Mouse (Mus musculus) c-Kit-positive CD71-positive TER-119-negative erythroid progenitor cells, embryonic 14.5 days (primary cell): ENCODE measurements around the gene Zc3hav1.

ENCODE experiments used
- DNase-seq: peaks from one replicate; pipeline ENCODE4 v3.0.0-alpha.2; 2013; ENCODE audit warnings: low read depth

Gene Zc3hav1

DNA sequence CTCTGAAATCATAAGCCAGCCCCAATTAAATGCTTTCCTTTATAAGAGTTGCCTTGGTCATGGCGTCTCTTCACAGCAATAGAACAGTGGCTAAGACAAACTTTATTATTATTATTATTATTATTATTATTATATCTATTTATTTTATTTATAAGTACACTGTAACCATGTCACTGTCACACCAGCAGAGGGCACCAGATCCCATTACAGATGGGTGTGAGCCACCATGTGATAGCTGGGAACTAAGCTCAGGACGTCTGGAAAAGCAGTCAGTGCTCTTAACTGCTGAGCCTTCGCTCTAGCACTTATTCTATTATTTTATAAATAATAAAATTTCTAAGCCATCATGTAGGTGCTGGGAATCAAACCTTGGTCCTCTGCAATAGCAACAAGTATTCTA is 60.7 kb downstream of the Zc3hav1 start:
- DNase-seq, result no peak

DNA sequence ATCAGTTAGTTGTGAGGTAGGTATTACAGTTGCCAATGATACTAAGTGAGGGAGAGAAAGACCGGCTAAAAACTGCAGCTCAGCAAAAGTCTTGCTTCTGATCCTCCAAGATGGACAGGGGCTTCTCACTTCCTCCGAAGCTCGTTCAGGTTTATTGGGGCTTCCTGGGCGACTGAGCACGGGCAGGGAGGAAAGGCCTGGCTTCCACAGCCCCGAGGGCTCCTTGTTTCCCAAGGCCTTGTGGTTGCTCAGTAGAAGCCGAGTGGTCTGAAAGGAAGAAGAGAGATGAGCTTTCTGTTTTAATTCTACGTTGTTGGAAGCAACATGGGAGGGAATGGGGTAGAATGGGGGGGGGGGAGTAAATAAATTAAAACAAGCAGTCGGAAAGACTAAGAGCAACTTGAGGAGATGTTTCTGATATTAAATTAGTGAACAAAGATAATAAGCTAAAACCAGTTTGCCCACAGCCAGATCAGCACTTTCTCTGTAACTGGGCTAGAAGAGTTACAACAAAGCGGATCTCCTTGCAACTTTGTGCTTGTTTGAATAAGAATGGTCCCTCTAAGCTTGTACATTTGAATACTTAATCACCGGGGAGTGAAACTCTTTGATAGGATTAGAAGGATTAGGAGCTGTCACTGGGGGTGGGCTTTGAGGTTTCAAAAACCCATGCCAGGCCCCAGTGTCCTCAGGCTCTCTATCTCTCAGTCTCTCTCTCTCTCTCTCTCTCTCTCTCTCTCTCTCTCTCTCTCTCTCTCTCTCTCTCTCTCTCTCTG is 61.3 kb downstream of the Zc3hav1 start:
- DNase-seq, result no peak

DNA sequence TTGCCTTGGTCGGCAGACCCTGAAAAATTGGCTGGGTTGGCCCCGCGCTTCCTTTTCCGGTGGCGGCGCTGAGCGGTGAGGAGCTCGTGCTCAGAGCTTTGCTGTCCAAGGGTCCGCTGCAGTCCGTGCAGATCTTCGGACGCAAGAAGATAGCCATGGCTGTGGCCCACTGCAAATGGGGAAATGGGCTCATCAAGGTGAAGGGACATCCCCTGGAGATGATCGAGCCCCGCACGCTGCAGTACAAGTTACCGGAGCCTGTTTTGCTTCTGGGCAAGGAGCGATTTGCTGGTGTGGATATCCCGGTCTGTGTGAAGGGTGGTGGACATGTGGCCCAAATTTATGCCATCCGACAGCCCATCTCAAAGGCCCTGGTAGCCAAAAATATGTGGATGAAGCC is 70.0 kb downstream of the Zc3hav1 start:
- DNase-seq, result no peak

DNA sequence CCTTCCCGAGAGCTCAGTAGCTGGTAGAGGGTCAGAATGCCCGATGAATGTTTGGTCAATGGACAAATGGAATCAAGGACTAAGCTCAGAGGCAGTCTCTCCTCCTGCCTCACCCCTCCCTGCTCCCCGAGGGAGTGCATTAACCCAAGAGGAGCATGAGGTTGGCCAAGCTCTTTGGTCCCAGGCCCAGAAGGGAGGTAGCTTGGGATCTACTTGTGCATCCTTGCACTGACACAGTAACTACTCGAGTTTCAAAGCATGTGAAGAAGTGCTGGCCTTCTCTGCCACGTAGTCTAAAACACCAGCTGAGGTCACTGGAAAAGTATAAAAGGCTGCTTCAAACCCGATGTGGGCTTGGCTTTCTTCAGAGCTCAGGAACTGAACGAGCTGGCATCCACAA is 89.9 kb downstream of the Zc3hav1 start:
- no peak for DNase-seq

DNA sequence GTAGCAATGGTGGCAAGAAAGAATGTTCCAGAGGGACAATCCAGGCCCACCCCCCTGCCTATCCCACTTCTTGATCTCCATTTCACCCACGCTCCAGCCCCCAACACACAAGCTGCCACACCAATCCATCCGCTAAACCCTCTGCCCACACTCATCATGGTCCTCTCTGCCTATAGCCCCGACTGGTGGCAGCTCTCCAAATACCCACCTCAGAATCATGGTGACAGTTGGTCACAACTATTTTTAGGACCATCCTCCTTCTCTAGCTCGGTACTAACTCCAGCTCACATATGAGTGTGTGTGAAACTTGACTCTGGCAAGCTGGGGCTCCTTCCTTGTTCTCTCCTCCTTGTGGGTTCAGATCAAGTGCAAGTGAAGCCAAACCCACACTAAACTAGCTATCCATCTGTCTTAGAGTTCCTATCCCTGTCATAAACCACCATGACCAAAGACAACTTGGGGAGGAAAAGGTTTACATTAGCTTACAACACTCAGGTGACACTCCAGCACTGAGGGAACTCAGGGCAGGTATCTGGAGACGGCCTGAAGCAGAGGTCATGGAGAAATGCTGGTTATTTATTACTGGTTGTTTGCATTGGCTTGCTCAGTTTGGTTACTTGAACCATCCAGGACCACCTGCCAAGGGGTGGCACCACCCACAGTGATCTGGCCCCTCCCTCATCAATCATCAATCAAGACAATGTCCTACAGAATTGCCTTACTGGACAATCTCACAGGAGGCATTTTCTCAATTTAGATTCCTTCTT is 90.8 kb downstream of the Zc3hav1 start:
- DNase-seq, result no peak

DNA sequence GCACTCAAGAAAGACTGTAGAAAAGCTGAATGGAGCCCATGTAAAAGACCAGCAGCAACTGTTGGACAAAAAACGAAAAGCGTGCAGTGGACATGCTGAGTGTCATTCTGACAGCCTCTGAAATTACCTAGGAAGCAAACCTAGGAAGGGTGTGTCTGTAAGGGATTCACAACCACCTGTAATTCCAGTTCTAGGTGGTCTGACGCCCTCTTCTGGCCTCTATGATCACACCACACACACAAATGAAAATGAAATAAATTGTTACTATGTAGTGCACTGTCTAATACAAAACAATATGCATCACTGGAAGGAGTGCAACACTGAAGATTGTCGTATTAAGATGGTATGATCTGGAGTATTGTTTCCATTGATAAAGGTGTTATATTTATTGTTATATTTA is 92.5 kb downstream of the Zc3hav1 start:
- DNase-seq, result no peak

DNA sequence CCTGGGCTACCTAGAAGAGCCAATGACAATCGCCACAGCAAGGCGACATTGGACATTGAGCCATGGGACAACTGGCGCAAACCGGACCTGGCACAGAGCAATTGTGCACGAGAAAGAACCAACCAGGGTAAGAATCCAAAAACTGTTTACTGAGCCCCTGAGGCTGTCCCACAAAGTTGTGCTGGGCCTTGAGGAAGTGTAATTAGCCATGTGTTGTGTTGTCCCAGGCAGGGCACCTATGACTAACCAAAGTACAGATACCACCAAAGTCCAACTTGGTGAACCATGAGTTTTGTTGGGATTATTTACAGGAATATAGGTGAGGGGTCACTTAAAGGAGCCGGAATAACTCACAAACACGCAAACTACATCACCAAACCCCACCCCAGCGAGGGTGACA is 96.9 kb downstream of the Zc3hav1 start:
- no peak for DNase-seq

DNA sequence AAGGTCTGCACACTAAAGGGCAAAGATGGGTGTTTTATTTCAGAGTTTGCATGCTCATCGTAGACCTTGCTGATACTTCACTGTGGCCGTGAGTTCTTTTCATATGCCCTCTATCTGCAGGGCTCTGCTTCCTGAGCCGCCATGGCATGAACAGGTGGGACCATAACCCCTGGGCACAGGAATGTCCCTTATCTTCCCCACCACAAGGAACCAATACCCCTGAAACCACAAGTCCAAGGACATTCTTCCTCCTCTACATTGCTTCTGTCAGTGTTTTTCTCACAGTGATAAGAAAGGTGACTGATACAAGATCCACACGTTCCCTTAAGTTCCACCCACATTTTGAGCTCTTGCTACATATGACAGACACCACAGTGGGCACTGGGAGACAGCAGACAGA is 97.6 kb downstream of the Zc3hav1 start:
- DNase-seq, result no peak

DNA sequence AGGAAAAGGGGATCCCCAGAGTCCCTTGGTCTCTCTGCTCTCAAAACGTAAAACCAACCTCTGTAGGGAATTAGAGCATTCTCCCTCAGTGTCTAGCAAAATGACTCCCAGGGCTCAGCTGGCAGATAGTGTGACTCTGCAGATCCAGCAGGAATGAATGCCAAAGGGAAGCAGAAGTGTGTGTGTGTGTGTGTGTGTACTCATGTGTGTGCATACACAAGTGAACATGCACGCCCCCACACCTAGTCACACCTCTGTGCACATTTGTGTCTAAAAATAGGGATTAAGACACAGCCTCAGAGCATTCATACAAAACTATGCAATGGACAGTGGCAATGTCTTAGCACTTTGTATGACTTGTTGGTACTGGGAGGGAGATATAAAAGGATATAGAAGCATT is 98.6 kb downstream of the Zc3hav1 start:
- no peak for DNase-seq
